Comparison of ENCODE assay signal across 8 mouse cellular contexts in genomic region chr12:69682788-69683419, GRCm38 (mm10). TPM values are rescaled to one million over a fixed set of nuclear protein-coding genes. Genes with fewer than 3 reads are reported as not detected.
DNase-seq lines count a peak whose midpoint lies in the region; ATAC-seq and TF ChIP-seq lines count a peak whose summit lies in the region.

No protein-coding gene starts in this region.

- DNase-seq in kidney, adult 8-10 months = no peak
- peak; percentile 37 for DNase-seq in lung, embryonic 14.5 days
- no peak for DNase-seq in ovary, adult 18-20 months (ENCODE audit: low spot score)
- no peak for DNase-seq in urinary bladder, postnatal 25 days (ENCODE audit: low spot score)

- H3K4me1 ChIP-seq in kidney, embryonic 16.5 days (ENCODE audit: insufficient read depth, low read length) = peaks cover 15% of the 10 kb centered on the region
- peaks cover 10% of the 10 kb centered on the region for H3K4me1 ChIP-seq in bone marrow macrophage, adult 2 months (ENCODE audit: control insufficient read depth, insufficient read depth, low read length)
- peaks cover 8 to 21% of the 10 kb centered on the region in 2 experiments for H3K4me1 ChIP-seq in heart, embryonic 14.5 days (ENCODE audit: control insufficient read depth in 2 of 2, insufficient read depth in 2 of 2, low read length in 2 of 2)
- peaks cover 7% of the 10 kb centered on the region; the same call in 1 of the 2 replicates for H3K4me1 ChIP-seq in lung, embryonic 14.5 days (ENCODE audit: insufficient read depth)

- no peak for TF ChIP-seq POLR2A in bone marrow macrophage, adult 2 months (IDR thresholded peaks at IDR 0.05; ENCODE audit: borderline replicate concordance, low read depth, low read length)

- H3K9ac ChIP-seq in kidney, embryonic 16.5 days (replicated peaks; ENCODE audit: low read length) = 0 out of 2 replicates have a peak overlapping the region, but pooled peaks have one; percentile 17
- H3K9ac ChIP-seq in heart, embryonic 14.5 days (ENCODE audit: low read length) = peak overlapping the region; percentile 99
- no peak overlapping the region for H3K9ac ChIP-seq in lung, embryonic 14.5 days

- ATAC-seq in kidney, embryonic 16.5 days (ENCODE audit: low FRiP score, low TSS enrichment) = no peak
- no peak for ATAC-seq in heart, embryonic 14.5 days (ENCODE audit: insufficient number of reproducible peaks, insufficient read depth, low FRiP score, low read depth)
- no peak for ATAC-seq in lung, embryonic 14.5 days (ENCODE audit: insufficient read depth)
- no peak for ATAC-seq in cerebellum, adult (ENCODE audit: insufficient number of reproducible peaks, low FRiP score, low TSS enrichment)

- no peaks in the 10 kb centered on the region for H3K36me3 ChIP-seq in kidney, embryonic 16.5 days (ENCODE audit: insufficient read depth, low read length)
- H3K36me3 ChIP-seq in heart, embryonic 14.5 days (ENCODE audit: control insufficient read depth, insufficient read depth, low read length) = no peaks in the 10 kb centered on the region
- no peaks in the 10 kb centered on the region for H3K36me3 ChIP-seq in lung, embryonic 14.5 days (ENCODE audit: insufficient read depth)

- H3K9me3 ChIP-seq in kidney, embryonic 16.5 days (ENCODE audit: low read length) = no peaks in the 10 kb centered on the region; the same call in 1 of the 2 replicates
- no peaks in the 10 kb centered on the region for H3K9me3 ChIP-seq in heart, embryonic 14.5 days (ENCODE audit: control insufficient read depth, low read length)
- no peaks in the 10 kb centered on the region for H3K9me3 ChIP-seq in lung, embryonic 14.5 days (ENCODE audit: low read depth, low read length)

- 43% methylated on average over 14 of the region's 14 CpGs for WGBS in kidney, embryonic 16.5 days
- 48% methylated on average over 14 of the region's 14 CpGs for WGBS in heart, embryonic 14.5 days
- 40% methylated on average over 14 of the region's 14 CpGs for WGBS in lung, embryonic 14.5 days

- no peaks in the 10 kb centered on the region for H3K27me3 ChIP-seq in kidney, embryonic 16.5 days (ENCODE audit: insufficient read depth, low read length)
- H3K27me3 ChIP-seq in heart, embryonic 14.5 days (ENCODE audit: control insufficient read depth, insufficient read depth, low read length) = no peaks in the 10 kb centered on the region
- H3K27me3 ChIP-seq in lung, embryonic 14.5 days (ENCODE audit: insufficient read depth, low read length) = no peaks in the 10 kb centered on the region

- H3K27ac ChIP-seq in kidney, embryonic 16.5 days (ENCODE audit: low read length) = no peak overlapping the region
- peak overlapping the region; percentile 46 for H3K27ac ChIP-seq in bone marrow macrophage, adult 2 months (ENCODE audit: insufficient read depth, low read depth, low read length)
- peak overlapping the region; percentile 27 to 99; a peak in 3 of 4 replicates for H3K27ac ChIP-seq in heart, embryonic 14.5 days (replicated peaks in 1 of 2; ENCODE audit: control insufficient read depth in 1 of 2, insufficient read depth in 1 of 2, low read depth in 2 of 2, low read length in 2 of 2)
- H3K27ac ChIP-seq in lung, embryonic 14.5 days (ENCODE audit: low read depth) = no peak overlapping the region; the same call in 1 of the 2 replicates

- no peak for TF ChIP-seq CTCF in bone marrow macrophage, adult 2 months (IDR thresholded peaks at IDR 0.05; ENCODE audit: low read depth, low read length)
- no peak for TF ChIP-seq CTCF in lung, embryonic 14.5 days (IDR thresholded peaks at IDR 0.05; ENCODE audit: low read depth)

- H3K4me2 ChIP-seq in kidney, embryonic 16.5 days (replicated peaks; ENCODE audit: low read depth, low read length) = peak overlapping the region; percentile 66
- H3K4me2 ChIP-seq in heart, embryonic 14.5 days (ENCODE audit: low read length) = peak overlapping the region; percentile 79
- peak overlapping the region; percentile 83 for H3K4me2 ChIP-seq in lung, embryonic 14.5 days

- H3K4me3 ChIP-seq in kidney, embryonic 16.5 days (ENCODE audit: low read length) = peak overlapping the region; percentile 85; the same call in 1 of the 2 replicates
- H3K4me3 ChIP-seq in bone marrow macrophage, adult 2 months (ENCODE audit: insufficient read depth, low read length) = peak overlapping the region; percentile 84
- H3K4me3 ChIP-seq in heart, embryonic 14.5 days (ENCODE audit: control insufficient read depth in 1 of 2, insufficient read depth in 1 of 2, low read depth in 1 of 2, low read length in 2 of 2) = peak overlapping the region in 1 of 2 experiments; percentile 73; a peak in 2 of 4 replicates
- H3K4me3 ChIP-seq in lung, embryonic 14.5 days (ENCODE audit: low read depth, low read length) = peak overlapping the region; percentile 86; the same call in 1 of the 2 replicates

RNA-seq across cellular contexts. Expression of gene Sos2, which starts 1.3 kb away (rescaled TPM):
- 7.1 and 9.3 TPM in 2 replicates for polyA plus RNA-seq in kidney, embryonic 16.5 days (2015; fragmentation: Nextera tagmentation; extraction: Ambion mirVana)
- 35.3 and 35.8 TPM in 2 replicates for polyA plus RNA-seq in bone marrow macrophage, adult 2 months (2012; ENCODE audit: insufficient read depth, insufficient read length, missing spikeins)
- 10.3 and 13.0 TPM in 2 replicates for polyA plus RNA-seq in heart, embryonic 14.5 days (2014; fragmentation: Nextera tagmentation; extraction: Ambion mirVana)
- polyA plus RNA-seq in lung, embryonic 14.5 days (2014; fragmentation: Nextera tagmentation; extraction: Ambion mirVana) = 11.4 and 13.0 TPM in 2 replicates

RNA-seq across cellular contexts. Expression of gene L2hgdh, which starts 41.8 kb away (rescaled TPM):
- 25.2 and 26.9 TPM in 2 replicates for polyA plus RNA-seq in kidney, embryonic 16.5 days (2015; fragmentation: Nextera tagmentation; extraction: Ambion mirVana)
- polyA plus RNA-seq in bone marrow macrophage, adult 2 months (2012; ENCODE audit: insufficient read depth, insufficient read length, missing spikeins) = 3.5 and 4.0 TPM in 2 replicates
- polyA plus RNA-seq in heart, embryonic 14.5 days (2014; fragmentation: Nextera tagmentation; extraction: Ambion mirVana) = 13.8 and 15.9 TPM in 2 replicates
- polyA plus RNA-seq in lung, embryonic 14.5 days (2014; fragmentation: Nextera tagmentation; extraction: Ambion mirVana) = 13.1 and 14.5 TPM in 2 replicates

RNA-seq across cellular contexts. Expression of gene Atp5s, which starts 41.8 kb away (rescaled TPM):
- 31.7 and 33.5 TPM in 2 replicates for polyA plus RNA-seq in kidney, embryonic 16.5 days (2015; fragmentation: Nextera tagmentation; extraction: Ambion mirVana)
- 9.8 and 13.8 TPM in 2 replicates for polyA plus RNA-seq in bone marrow macrophage, adult 2 months (2012; ENCODE audit: insufficient read depth, insufficient read length, missing spikeins)
- polyA plus RNA-seq in heart, embryonic 14.5 days (2014; fragmentation: Nextera tagmentation; extraction: Ambion mirVana) = 42.3 and 44.6 TPM in 2 replicates
- 29.4 and 33.3 TPM in 2 replicates for polyA plus RNA-seq in lung, embryonic 14.5 days (2014; fragmentation: Nextera tagmentation; extraction: Ambion mirVana)

Comparison
In these comparisons a context has a peak if more than half of its experiments do, and no peak if none do; other contexts are left out.
1. H3K27ac ChIP-seq: peak in bone marrow macrophage, adult 2 months (single experiment) and heart, embryonic 14.5 days (2 of 2); none in kidney, embryonic 16.5 days (single experiment) and lung, embryonic 14.5 days (single experiment).
2. Peak in every context shown above with its lines, with median percentiles within 50 percentile points of each other: H3K4me2 ChIP-seq.